Comparison of ENCODE assay signal across 14 mouse cellular contexts in genomic region chr4:119248407-119248965, GRCm38 (mm10). TPM values are rescaled to one million over a fixed set of nuclear protein-coding genes. Genes with fewer than 3 reads are reported as not detected.
DNase-seq lines count a peak whose midpoint lies in the region; ATAC-seq and TF ChIP-seq lines count a peak whose summit lies in the region.
"Had no signal": no experiment of that assay in that cellular context is flagged by ENCODE, and none has a peak within 500 bp of the region (broad histone marks: within the 10 kb centered on the region; RNA-seq: fewer than 3 reads in every experiment).

No protein-coding gene starts in this region.

- H3K4me1 ChIP-seq in cerebellum, adult 2 months (ENCODE audit: control insufficient read depth, insufficient read depth, low read length) = peaks cover 19% of the 10 kb centered on the region
- H3K4me1 ChIP-seq in hindbrain, embryonic 14.5 days (replicated peaks; ENCODE audit: control insufficient read depth, insufficient read depth, low read length) = peaks cover 9% of the 10 kb centered on the region; the same call in 1 of the 2 replicates
- H3K4me1 ChIP-seq in hindbrain, embryonic 16.5 days (ENCODE audit: control insufficient read depth, insufficient read depth, low read depth, low read length) = peaks cover 6% of the 10 kb centered on the region; the same call in 1 of the 2 replicates
- H3K4me1 ChIP-seq in E14TG2a.4 (replicated peaks; ENCODE audit: low read depth, low read length) = peaks cover 65% of the 10 kb centered on the region
- no peaks in the 10 kb centered on the region; the same call in 1 of the 2 replicates for H3K4me1 ChIP-seq in lung, embryonic 14.5 days (ENCODE audit: insufficient read depth)
- H3K4me1 ChIP-seq in neural tube, embryonic 15.5 days = 0 out of 2 replicates have a peak, but pooled peaks cover 7% of the 10 kb centered on the region

- no peak overlapping the region for H3K27ac ChIP-seq in cerebellum, adult 2 months (ENCODE audit: insufficient read depth, low read length)
- 0 out of 2 replicates have a peak overlapping the region, but pooled peaks have one; percentile 20 for H3K27ac ChIP-seq in hindbrain, embryonic 14.5 days
- H3K27ac ChIP-seq in hindbrain, embryonic 16.5 days (ENCODE audit: low read depth, low read length) = no peak overlapping the region
- no peak overlapping the region; the same call in 1 of the 2 replicates for H3K27ac ChIP-seq in lung, embryonic 14.5 days (ENCODE audit: low read depth)
- H3K27ac ChIP-seq in neural tube, embryonic 15.5 days (replicated peaks) = no peak overlapping the region
- H3K27ac ChIP-seq: macrophage had no signal

- no peak for ATAC-seq in hindbrain, embryonic 14.5 days (ENCODE audit: low FRiP score)
- no peak for ATAC-seq in hindbrain, embryonic 16.5 days
- ATAC-seq in lung, embryonic 14.5 days (ENCODE audit: insufficient read depth) = no peak
- no peak for ATAC-seq in neural tube, embryonic 15.5 days (ENCODE audit: low FRiP score)

- no peak overlapping the region for H3K4me2 ChIP-seq in hindbrain, embryonic 14.5 days (replicated peaks)
- H3K4me2 ChIP-seq in hindbrain, embryonic 16.5 days (ENCODE audit: low read length) = no peak overlapping the region
- H3K4me2 ChIP-seq in lung, embryonic 14.5 days = no peak overlapping the region
- no peak overlapping the region for H3K4me2 ChIP-seq in neural tube, embryonic 15.5 days
- H3K4me2 ChIP-seq: limb, embryonic 13.5 days had no signal

- H3K9me3 ChIP-seq in hindbrain, embryonic 14.5 days (ENCODE audit: control insufficient read depth, low read length) = no peaks in the 10 kb centered on the region
- no peaks in the 10 kb centered on the region for H3K9me3 ChIP-seq in hindbrain, embryonic 16.5 days (ENCODE audit: control insufficient read depth, low read length)
- no peaks in the 10 kb centered on the region for H3K9me3 ChIP-seq in E14TG2a.4 (ENCODE audit: low read length)
- no peaks in the 10 kb centered on the region for H3K9me3 ChIP-seq in lung, embryonic 14.5 days (ENCODE audit: low read depth, low read length)
- no peaks in the 10 kb centered on the region for H3K9me3 ChIP-seq in neural tube, embryonic 15.5 days (replicated peaks)
- H3K9me3 ChIP-seq: limb, embryonic 13.5 days had no signal

- DNase-seq in cerebellum, postnatal 14 days = peak; percentile 49 to 64
- no peak for DNase-seq in cerebellum, adult 2 months
- DNase-seq in hindbrain, embryonic 14.5 days (ENCODE audit: low spot score) = no peak
- peak; percentile 55 for DNase-seq in lung, embryonic 14.5 days
- no peak for DNase-seq in right cerebral cortex, postnatal 14 days
- DNase-seq: right cerebral cortex, postnatal 25 days; thymus, adult 2 months had no signal

- TF ChIP-seq POLR2A in cerebellum, adult 2 months (IDR thresholded peaks at IDR 0.05; ENCODE audit: borderline replicate concordance, insufficient read depth, low read length) = no peak

- WGBS in cerebellum, adult 2 months = 37% methylated on average over 11 of the region's 11 CpGs
- 80% methylated on average over 11 of the region's 11 CpGs for WGBS in hindbrain, embryonic 14.5 days
- WGBS in hindbrain, embryonic 16.5 days = 80% methylated on average over 11 of the region's 11 CpGs
- 71% methylated on average over 11 of the region's 11 CpGs for WGBS in lung, embryonic 14.5 days
- 83% methylated on average over 11 of the region's 11 CpGs for WGBS in neural tube, embryonic 15.5 days

- TF ChIP-seq CTCF in cerebellum, adult 2 months (IDR thresholded peaks at IDR 0.05; ENCODE audit: borderline replicate concordance, insufficient read depth, low read depth, low read length) = no peak
- TF ChIP-seq CTCF in E14TG2a.4 (conservative IDR thresholded peaks at IDR 0.05; ENCODE audit: low read length) = no peak
- TF ChIP-seq CTCF in lung, embryonic 14.5 days (IDR thresholded peaks at IDR 0.05; ENCODE audit: low read depth) = no peak

- no peak overlapping the region for H3K9ac ChIP-seq in hindbrain, embryonic 14.5 days
- H3K9ac ChIP-seq in hindbrain, embryonic 16.5 days (ENCODE audit: low read depth, low read length) = no peak overlapping the region
- H3K9ac ChIP-seq in lung, embryonic 14.5 days = no peak overlapping the region
- H3K9ac ChIP-seq in neural tube, embryonic 15.5 days (replicated peaks) = no peak overlapping the region
- H3K9ac ChIP-seq: limb, embryonic 13.5 days had no signal

- H3K36me3 ChIP-seq in hindbrain, embryonic 14.5 days (replicated peaks; ENCODE audit: control insufficient read depth, insufficient read depth) = peaks cover 32% of the 10 kb centered on the region
- peaks cover 7% of the 10 kb centered on the region for H3K36me3 ChIP-seq in hindbrain, embryonic 16.5 days (ENCODE audit: control insufficient read depth, insufficient read depth, low read length)
- peaks cover 48% of the 10 kb centered on the region for H3K36me3 ChIP-seq in E14TG2a.4 (ENCODE audit: insufficient read depth, low read length)
- H3K36me3 ChIP-seq in lung, embryonic 14.5 days (ENCODE audit: insufficient read depth) = peaks cover 28% of the 10 kb centered on the region
- H3K36me3 ChIP-seq in neural tube, embryonic 15.5 days = peaks cover 47% of the 10 kb centered on the region

- H3K4me3 ChIP-seq in cerebellum, adult 2 months (replicated peaks; ENCODE audit: insufficient read depth, low read depth, low read length) = no peak overlapping the region
- no peak overlapping the region for H3K4me3 ChIP-seq in hindbrain, embryonic 14.5 days (replicated peaks; ENCODE audit: low read length)
- no peak overlapping the region for H3K4me3 ChIP-seq in hindbrain, embryonic 16.5 days (ENCODE audit: low read length)
- peak overlapping the region; percentile 65; the same call in 1 of the 2 replicates for H3K4me3 ChIP-seq in E14TG2a.4 (replicated peaks; ENCODE audit: low read length)
- no peak overlapping the region for H3K4me3 ChIP-seq in lung, embryonic 14.5 days (ENCODE audit: low read depth, low read length)
- no peak overlapping the region for H3K4me3 ChIP-seq in neural tube, embryonic 15.5 days (replicated peaks)
- H3K4me3 ChIP-seq: limb, embryonic 13.5 days had no signal

- H3K27me3 ChIP-seq in cerebellum, adult 2 months (ENCODE audit: control insufficient read depth, insufficient read depth, low read length) = no peaks in the 10 kb centered on the region
- no peaks in the 10 kb centered on the region for H3K27me3 ChIP-seq in hindbrain, embryonic 14.5 days (ENCODE audit: control insufficient read depth, insufficient read depth, low read length)
- H3K27me3 ChIP-seq in hindbrain, embryonic 16.5 days (replicated peaks; ENCODE audit: control insufficient read depth, insufficient read depth, low read length) = no peaks in the 10 kb centered on the region
- H3K27me3 ChIP-seq in E14TG2a.4 (ENCODE audit: insufficient read depth, low read length) = peaks cover 11% of the 10 kb centered on the region
- no peaks in the 10 kb centered on the region for H3K27me3 ChIP-seq in lung, embryonic 14.5 days (ENCODE audit: insufficient read depth, low read length)
- H3K27me3 ChIP-seq in neural tube, embryonic 15.5 days (replicated peaks) = no peaks in the 10 kb centered on the region
- H3K27me3 ChIP-seq: limb, embryonic 13.5 days had no signal

RNA-seq across cellular contexts. Expression of gene Cldn19, which starts 6.7 kb away (rescaled TPM):
- 0.20 and 0.32 TPM in 2 replicates for polyA plus RNA-seq in cerebellum, adult 2 months (2012; rRNA removed)
- 1.1 and 1.4 TPM in 2 replicates for polyA plus RNA-seq in hindbrain, embryonic 14.5 days (2014; fragmentation: Nextera tagmentation; extraction: Ambion mirVana)
- polyA plus RNA-seq in hindbrain, embryonic 16.5 days (2015; fragmentation: Nextera tagmentation; extraction: Ambion mirVana) = 0.81 and 1.1 TPM in 2 replicates
- polyA plus RNA-seq in lung, embryonic 14.5 days (2014; fragmentation: Nextera tagmentation; extraction: Ambion mirVana) = not detected in 2 replicates
- 0.36 and 0.81 TPM in 2 replicates for polyA plus RNA-seq in neural tube, embryonic 15.5 days (2015; fragmentation: Nextera tagmentation; extraction: Ambion mirVana)
- polyA plus RNA-seq: heart, embryonic 14.5 days; intestine, embryonic 14.5 days; macrophage had no signal

RNA-seq across cellular contexts. Expression of gene P3h1, which starts 15.8 kb away (rescaled TPM):
- polyA plus RNA-seq in cerebellum, adult 2 months (2012; rRNA removed) = 12.3 and 14.7 TPM in 2 replicates
- 10.9 and 12.7 TPM in 2 replicates for polyA plus RNA-seq in hindbrain, embryonic 14.5 days (2014; fragmentation: Nextera tagmentation; extraction: Ambion mirVana)
- 8.3 and 11.3 TPM in 2 replicates for polyA plus RNA-seq in hindbrain, embryonic 16.5 days (2015; fragmentation: Nextera tagmentation; extraction: Ambion mirVana)
- 40.4 and 44.8 TPM in 2 replicates for polyA plus RNA-seq in lung, embryonic 14.5 days (2014; fragmentation: Nextera tagmentation; extraction: Ambion mirVana)
- 14.1 and 14.9 TPM in 2 replicates for polyA plus RNA-seq in neural tube, embryonic 15.5 days (2015; fragmentation: Nextera tagmentation; extraction: Ambion mirVana)

RNA-seq across cellular contexts. Expression of gene AU022252, which starts 16.0 kb away (rescaled TPM):
- 10.7 and 11.9 TPM in 2 replicates for polyA plus RNA-seq in cerebellum, adult 2 months (2012; rRNA removed)
- polyA plus RNA-seq in hindbrain, embryonic 14.5 days (2014; fragmentation: Nextera tagmentation; extraction: Ambion mirVana) = 26.3 and 28.2 TPM in 2 replicates
- 23.3 and 24.5 TPM in 2 replicates for polyA plus RNA-seq in hindbrain, embryonic 16.5 days (2015; fragmentation: Nextera tagmentation; extraction: Ambion mirVana)
- polyA plus RNA-seq in lung, embryonic 14.5 days (2014; fragmentation: Nextera tagmentation; extraction: Ambion mirVana) = 29.0 and 32.3 TPM in 2 replicates
- 26.0 and 29.2 TPM in 2 replicates for polyA plus RNA-seq in neural tube, embryonic 15.5 days (2015; fragmentation: Nextera tagmentation; extraction: Ambion mirVana)

RNA-seq across cellular contexts. Expression of gene Tmem269, which starts 30.5 kb away (rescaled TPM):
- polyA plus RNA-seq in cerebellum, adult 2 months (2012; rRNA removed) = 0.82 and 0.92 TPM in 2 replicates
- polyA plus RNA-seq in hindbrain, embryonic 14.5 days (2014; fragmentation: Nextera tagmentation; extraction: Ambion mirVana) = 0.25 TPM in 1 of 2 replicates, not detected in the other
- 0.20 and 0.46 TPM in 2 replicates for polyA plus RNA-seq in hindbrain, embryonic 16.5 days (2015; fragmentation: Nextera tagmentation; extraction: Ambion mirVana)
- polyA plus RNA-seq in lung, embryonic 14.5 days (2014; fragmentation: Nextera tagmentation; extraction: Ambion mirVana) = not detected in 2 replicates
- 0.29 and 0.54 TPM in 2 replicates for polyA plus RNA-seq in neural tube, embryonic 15.5 days (2015; fragmentation: Nextera tagmentation; extraction: Ambion mirVana)
- polyA plus RNA-seq: intestine, embryonic 14.5 days; macrophage; thymus, adult 2 months had no signal

RNA-seq across cellular contexts. Expression of gene Ybx1, which starts 45.9 kb away (rescaled TPM):
- polyA plus RNA-seq in cerebellum, adult 2 months (2012; rRNA removed) = 182 and 189 TPM in 2 replicates
- polyA plus RNA-seq in hindbrain, embryonic 14.5 days (2014; fragmentation: Nextera tagmentation; extraction: Ambion mirVana) = 1,089 and 1,212 TPM in 2 replicates
- 710 and 718 TPM in 2 replicates for polyA plus RNA-seq in hindbrain, embryonic 16.5 days (2015; fragmentation: Nextera tagmentation; extraction: Ambion mirVana)
- polyA plus RNA-seq in lung, embryonic 14.5 days (2014; fragmentation: Nextera tagmentation; extraction: Ambion mirVana) = 880 and 902 TPM in 2 replicates
- 815 and 871 TPM in 2 replicates for polyA plus RNA-seq in neural tube, embryonic 15.5 days (2015; fragmentation: Nextera tagmentation; extraction: Ambion mirVana)

Comparison
In these comparisons a context has a peak if more than half of its experiments do, and no peak if none do; other contexts are left out.
1. DNase-seq: peak in cerebellum, postnatal 14 days (2 of 2) and lung, embryonic 14.5 days (single experiment); none in cerebellum, adult 2 months (0 of 2), hindbrain, embryonic 14.5 days (single experiment) and right cerebral cortex, postnatal 14 days (single experiment).